Mouse (Mus musculus): Measurements from ENCODE around the gene Wt1.

Gene Wt1

GRCm38 (mm10) chr2:105126279-105126678 lies at the start of gene Wt1:
Wt1 (plus strand) TSS chr2:105126529.
- DNase-seq, result no peak

GRCm38 (mm10) chr2:105077151-105077550 lies 49.2 kb upstream of the Wt1 start:
- no peak for DNase-seq

- no peak for DNase-seq
Observed at GRCm38 (mm10) chr2:105082256-105082790, 44.0 kb upstream of the Wt1 start.

GRCm38 (mm10) chr2:105084035-105084434 lies 42.3 kb upstream of the Wt1 start:
- no peak for DNase-seq

- DNase-seq, result no peak
Observed at GRCm38 (mm10) chr2:105086081-105086480, 40.2 kb upstream of the Wt1 start.

GRCm38 (mm10) chr2:105088005-105088404 lies 38.3 kb upstream of the Wt1 start:
- no peak for DNase-seq

GRCm38 (mm10) chr2:105089083-105089482 lies 37.2 kb upstream of the Wt1 start:
- DNase-seq, result no peak

GRCm38 (mm10) chr2:105089581-105090508 lies 36.5 kb upstream of the Wt1 start:
- peak; percentile 11 for DNase-seq

GRCm38 (mm10) chr2:105090991-105091390 lies 35.3 kb upstream of the Wt1 start:
- no peak for DNase-seq

- no peak for DNase-seq
Observed at GRCm38 (mm10) chr2:105091718-105092117, 34.6 kb upstream of the Wt1 start, which contains the start of gene Gm11060. Gm11060 (plus strand) TSS chr2:105092018.

GRCm38 (mm10) chr2:105097294-105097953 lies 28.9 kb upstream of the Wt1 start:
- DNase-seq, result no peak

- no peak for DNase-seq
Observed at GRCm38 (mm10) chr2:105099410-105099809, 26.9 kb upstream of the Wt1 start.

GRCm38 (mm10) chr2:105100541-105100940 lies 25.8 kb upstream of the Wt1 start:
- no peak for DNase-seq

- DNase-seq, result peak; percentile 73
Observed at GRCm38 (mm10) chr2:105108703-105109158, 17.6 kb upstream of the Wt1 start.

- DNase-seq, result no peak
Observed at GRCm38 (mm10) chr2:105114074-105114473, 12.3 kb upstream of the Wt1 start.

- DNase-seq, result no peak
Observed at GRCm38 (mm10) chr2:105117669-105118068, 8.7 kb upstream of the Wt1 start.

GRCm38 (mm10) chr2:105122216-105122615 lies 4.1 kb upstream of the Wt1 start:
- DNase-seq, result no peak

GRCm38 (mm10) chr2:105122886-105123285 lies 3.4 kb upstream of the Wt1 start:
- no peak for DNase-seq

GRCm38 (mm10) chr2:105123431-105123830 lies 2.9 kb upstream of the Wt1 start:
- DNase-seq, result no peak

GRCm38 (mm10) chr2:105123881-105124280 lies 2.4 kb upstream of the Wt1 start:
- DNase-seq, result no peak

- DNase-seq, result no peak
Observed at GRCm38 (mm10) chr2:105124391-105124790, 1.9 kb upstream of the Wt1 start.

GRCm38 (mm10) chr2:105125205-105125604 lies 1.1 kb upstream of the Wt1 start:
- DNase-seq, result no peak

GRCm38 (mm10) chr2:105125641-105126040 lies 688 bp upstream of the Wt1 start:
- DNase-seq, result no peak

Data from right cerebral cortex, postnatal 4 days (tissue).